Mouse (Mus musculus) spleen, postnatal 14 days (tissue): ENCODE measurements around the gene Pdxp.

Source experiments
- DNase-seq, 2 experiments: peaks; one replicate each; pipeline ENCODE4 v3.0.0; 2021 to 2022; ENCODE audit warnings: low spot score in 2 of 2

Gene Pdxp

GRCm38 (mm10) chr15:78899740-78900584 lies 13.8 kb upstream of the Pdxp start, which contains the start of gene Sh3bp1:
Gene Sh3bp1 (plus strand): TSS chr15:78899768.
- DNase-seq, result peak; percentile 49 to 57

- no peak for DNase-seq
Measured at GRCm38 (mm10) chr15:78900585-78901421, 12.9 kb upstream of the Pdxp start.

- DNase-seq, result no peak
Measured at GRCm38 (mm10) chr15:78901422-78901789, 12.3 kb upstream of the Pdxp start.

GRCm38 (mm10) chr15:78903243-78903642 lies 10.5 kb upstream of the Pdxp start:
- peak; percentile 61 to 80 for DNase-seq

GRCm38 (mm10) chr15:78908399-78908798 lies 5.3 kb upstream of the Pdxp start:
- DNase-seq, result no peak

GRCm38 (mm10) chr15:78908982-78909381 lies 4.7 kb upstream of the Pdxp start:
- DNase-seq, result no peak

- DNase-seq, result no peak
Measured at GRCm38 (mm10) chr15:78912040-78912439, 1.7 kb upstream of the Pdxp start.

- no peak for DNase-seq
Measured at GRCm38 (mm10) chr15:78914091-78914822, 538 bp downstream of the Pdxp start.

- no peak for DNase-seq
Measured at GRCm38 (mm10) chr15:78914823-78915659, 1.3 kb downstream of the Pdxp start.

GRCm38 (mm10) chr15:78915660-78916017 lies 1.9 kb downstream of the Pdxp start:
- DNase-seq, result peak in 1 of 2 experiments; percentile 61

GRCm38 (mm10) chr15:78916052-78916826 lies 2.5 kb downstream of the Pdxp start:
- DNase-seq, result no peak

- DNase-seq, result no peak
Measured at GRCm38 (mm10) chr15:78918126-78918525, 4.4 kb downstream of the Pdxp start.

GRCm38 (mm10) chr15:78919914-78920313 lies 6.2 kb downstream of the Pdxp start:
- DNase-seq, result no peak

- DNase-seq, result peak in 1 of 2 experiments; percentile 45
Measured at GRCm38 (mm10) chr15:78922700-78923099, 9.0 kb downstream of the Pdxp start.

GRCm38 (mm10) chr15:78923585-78923984 lies 9.9 kb downstream of the Pdxp start:
- peak; percentile 41 to 44 for DNase-seq

- no peak for DNase-seq
Measured at GRCm38 (mm10) chr15:78925129-78925528, 11.4 kb downstream of the Pdxp start.

- peak in 1 of 2 experiments; percentile 49 for DNase-seq
Measured at GRCm38 (mm10) chr15:78926021-78926919, 12.6 kb downstream of the Pdxp start, which contains the start of gene Lgals1. Gene Lgals1 (plus strand): TSS chr15:78926725.

- DNase-seq, result no peak
Measured at GRCm38 (mm10) chr15:78927021-78927787, 13.5 kb downstream of the Pdxp start.
